Mouse (Mus musculus) mature B cell (primary cell): ENCODE results near the gene Tmem243.

Source experiments
- in situ Hi-C: fragments of 300-500 bp; cut with MboI; formaldehyde crosslinking; loops from 2 replicates; pipeline ENCODE4 v1.14.3; 2019

Tmem243 gene

DNA sequence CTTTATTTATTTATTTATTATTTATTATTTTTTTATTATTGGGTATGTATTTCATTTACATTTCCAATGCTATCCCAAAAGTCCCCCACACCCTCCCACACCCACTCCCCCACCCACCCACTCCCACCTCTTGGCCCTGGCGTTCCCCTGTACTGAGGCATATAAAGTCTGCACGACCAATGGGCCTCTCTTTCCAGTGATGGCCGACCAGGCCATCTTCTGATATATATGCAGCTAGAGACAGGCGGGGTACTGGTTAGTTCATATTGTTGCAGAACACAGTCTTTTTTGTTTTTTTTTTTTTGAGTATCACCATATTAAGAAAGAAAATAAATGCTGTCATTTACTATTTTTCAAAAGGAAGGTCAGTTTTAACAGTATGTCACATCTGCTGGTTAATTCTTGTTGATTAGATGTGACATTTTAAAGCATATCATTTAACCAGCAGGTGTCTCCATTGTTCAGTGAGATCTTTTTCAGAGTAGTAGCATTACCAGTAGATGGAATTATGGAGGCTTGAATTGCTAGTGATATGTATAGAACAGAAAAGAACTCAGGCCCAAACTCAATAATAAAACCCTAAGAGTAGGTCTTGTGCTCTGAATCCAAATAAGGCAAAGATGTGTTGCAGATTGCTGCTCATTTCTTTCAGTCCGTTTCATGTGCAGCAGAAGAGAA, 69.0 kb downstream of the Tmem243 start:
- in situ Hi-C loops: loop anchor here (5.0 kb wide), 1 partner anchor 253 kb away; no protein-coding TSS in a partner anchor

DNA sequence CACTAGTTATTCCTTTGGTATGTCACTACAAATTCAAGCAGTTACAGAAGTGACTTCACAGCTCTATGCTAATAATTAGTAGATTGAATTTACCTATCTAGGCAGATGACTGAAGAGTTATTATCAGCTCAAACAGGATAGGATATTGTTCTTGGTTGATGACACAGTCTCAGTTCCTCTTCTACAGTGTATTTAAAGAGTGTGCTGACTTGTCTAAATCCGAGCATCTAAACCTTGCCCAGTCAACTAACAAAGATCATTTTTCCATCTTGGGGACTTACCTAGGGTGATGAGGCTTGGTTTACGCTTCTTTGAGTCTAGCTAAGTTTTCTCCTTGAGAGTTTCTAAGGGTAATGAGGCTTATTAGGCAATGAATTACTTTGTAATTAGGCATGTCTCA, 72.8 kb downstream of the Tmem243 start:
- in situ Hi-C loops: loop anchor here (5.0 kb wide), 1 partner anchor 249 kb away; no protein-coding TSS in a partner anchor

DNA sequence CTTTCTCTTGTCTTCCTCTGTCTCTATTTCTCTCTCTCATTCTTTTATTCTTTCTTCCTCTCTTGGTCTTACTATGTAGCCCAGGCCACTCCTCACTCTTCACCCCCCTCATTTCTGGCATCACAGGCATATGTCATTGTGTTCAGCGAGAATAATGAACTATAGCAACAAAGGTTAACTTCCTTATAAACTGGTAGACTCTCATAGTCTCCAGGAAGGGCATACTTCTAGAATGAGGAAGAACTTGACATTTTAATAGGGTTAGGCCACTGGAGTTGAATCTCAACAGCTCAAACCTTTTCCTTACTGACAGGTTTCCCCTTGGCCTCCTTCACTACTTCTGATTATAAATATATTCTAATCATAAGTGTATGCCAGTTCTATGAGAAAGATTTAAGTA, 86.0 kb downstream of the Tmem243 start:
- in situ Hi-C loops: no loop called here
